Mouse (Mus musculus) forebrain, embryonic 15.5 days (tissue): ENCODE measurements around the gene Sinhcaf. TPM values are rescaled to one million over a fixed set of nuclear protein-coding genes. Genes with fewer than 3 reads are reported as not detected.

Source experiments
- ATAC-seq: fragments of 200-750 bp; cut with Nextera tagmentation; replicated peaks from 2 replicates; pipeline ENCODE4 v1.8.0; 2017; ENCODE audit warnings: mild to moderate bottlenecking, moderate TSS enrichment, moderate library complexity
- H3K27ac ChIP-seq: fragments of 300-500 bp; sonication (generic); replicated peaks from 2 replicates; pipeline ENCODE4 v1.5.1; 2015; ENCODE audit warnings: mild to moderate bottlenecking, inconsistent platforms
- H3K27me3 ChIP-seq: fragments of 300-500 bp; sonication (generic); 2 replicates; pipeline ENCODE4 v1.6.1; 2015; ENCODE audit warnings: inconsistent platforms
- H3K36me3 ChIP-seq: fragments of 300-500 bp; sonication (generic); 2 replicates; pipeline ENCODE4 v1.6.1; 2015; ENCODE audit warnings: mild to moderate bottlenecking, inconsistent platforms
- H3K4me1 ChIP-seq: fragments of 300-500 bp; sonication (generic); 2 replicates; pipeline ENCODE4 v1.6.1; 2015; ENCODE audit warnings: inconsistent platforms
- H3K4me2 ChIP-seq: fragments of 300-500 bp; sonication (generic); replicated peaks from 2 replicates; pipeline ENCODE4 v1.6.1; 2015; ENCODE audit warnings: mild to moderate bottlenecking, inconsistent platforms
- H3K4me3 ChIP-seq: fragments of 300-500 bp; sonication (generic); 2 replicates; pipeline ENCODE4 v1.5.1; 2015; ENCODE audit warnings: mild to moderate bottlenecking, inconsistent platforms
- H3K9ac ChIP-seq: fragments of 300-500 bp; sonication (generic); replicated peaks from 2 replicates; pipeline ENCODE4 v1.6.1; 2015; ENCODE audit warnings: mild to moderate bottlenecking, inconsistent platforms
- H3K9me3 ChIP-seq: fragments of 300-500 bp; sonication (generic); 2 replicates; pipeline ENCODE4 v1.6.1; 2016; ENCODE audit warnings: inconsistent platforms
- WGBS: fragments of 180-500 bp; shearing (Covaris S2); methylation state at CpG from one replicate; pipeline ENCODE4 v1.1.7; 2015; ENCODE audit warnings: mixed read lengths; 5-methylcytosine and 5-hydroxymethylcytosine counted together
- polyA plus RNA-seq: library from polyadenylated mRNA; unstranded; fragments of >200 nt; fragmentation: Nextera tagmentation; extraction: Ambion mirVana; gene quantifications from 2 replicates; pipeline ENCODE4 v1.2.1, GENCODE M21; 2015

The Sinhcaf gene
- polyA plus RNA-seq, 1 experiment from 2014 or later: 125 TPM

DNA sequence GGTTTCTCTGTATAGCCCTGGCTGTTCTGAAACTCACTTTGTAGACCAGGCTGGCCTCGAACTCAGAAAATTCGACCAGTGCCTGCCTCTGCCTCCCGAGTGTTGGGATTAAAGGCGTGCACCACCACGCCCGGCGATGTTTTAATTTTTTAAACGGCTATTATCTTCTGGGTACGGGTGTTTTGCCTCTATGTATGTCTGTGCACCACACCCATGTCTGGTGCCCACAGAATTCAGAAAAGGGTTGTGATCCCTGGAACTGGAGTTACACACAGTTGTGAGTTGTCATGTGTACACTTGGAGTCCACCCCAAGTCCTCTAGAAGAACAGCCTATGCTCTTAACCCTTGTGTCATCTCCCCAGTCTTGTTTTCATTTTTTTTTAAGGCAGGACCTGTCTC lies 39.3 kb downstream of the Sinhcaf start:
- WGBS: 91% methylated on average over 9 of the region's 9 CpGs
- H3K9ac ChIP-seq: no peak overlapping the region
- no peak overlapping the region for H3K27ac ChIP-seq
- H3K4me2 ChIP-seq: no peak overlapping the region
- no peaks in the 10 kb centered on the region for H3K27me3 ChIP-seq
- H3K36me3 ChIP-seq: no peaks in the 10 kb centered on the region
- no peaks in the 10 kb centered on the region for H3K4me1 ChIP-seq
- ATAC-seq: no peak
- H3K4me3 ChIP-seq: no peak overlapping the region
- no peaks in the 10 kb centered on the region for H3K9me3 ChIP-seq

DNA sequence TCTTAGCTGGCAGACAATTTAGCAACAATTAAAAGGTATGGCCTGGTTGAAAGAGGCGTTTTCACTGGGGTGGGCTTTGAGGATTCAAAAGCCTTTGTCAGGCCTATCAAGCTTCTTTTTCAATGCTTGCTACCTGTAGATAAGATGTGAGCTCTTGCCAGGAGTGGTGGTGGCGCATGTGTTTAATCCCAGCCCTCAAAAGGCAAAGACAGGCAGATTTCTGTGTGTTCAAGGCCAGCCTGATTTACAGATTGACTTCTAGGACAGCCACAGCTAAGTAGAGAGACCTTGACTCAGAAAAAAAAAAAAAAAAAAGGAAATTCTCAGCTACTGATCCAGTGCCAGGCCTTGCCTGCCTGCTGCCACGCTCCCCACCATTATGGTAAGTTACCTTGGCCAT lies 43.5 kb downstream of the Sinhcaf start:
- WGBS: 69% methylated on average over 3 of the region's 3 CpGs
- Histone ChIP-seq H3K4me1 (no peaks in the 10 kb centered on the region), H3K36me3 (no peaks in the 10 kb centered on the region), H3K27ac (no peak overlapping the region), H3K27me3 (no peaks in the 10 kb centered on the region), H3K4me2 (no peak overlapping the region), H3K9me3 (no peaks in the 10 kb centered on the region), H3K4me3 (no peak overlapping the region), H3K9ac (no peak overlapping the region)
- no peak for ATAC-seq

- Histone ChIP-seq H3K4me1 (peaks cover 10% of the 10 kb centered on the region), H3K9ac (peak overlapping the region; percentile 81), H3K36me3 (no peaks in the 10 kb centered on the region), H3K4me3 (peak overlapping the region; percentile 75), H3K9me3 (no peaks in the 10 kb centered on the region), H3K4me2 (peak overlapping the region; percentile 95), H3K27ac (peak overlapping the region; percentile 94), H3K27me3 (no peaks in the 10 kb centered on the region)
- peak; percentile 54 for ATAC-seq
- WGBS: 55% methylated on average over 6 of the region's 6 CpGs
Measured at GRCm38 (mm10) chr6:148896507-148896851, 49.8 kb downstream of the Sinhcaf start.

- WGBS: 1% methylated on average over 65 of the region's 65 CpGs
- Histone ChIP-seq H3K27ac (peak within 1 kb of the TSS; percentile 94), H3K4me3 (peak within 1 kb of the TSS; percentile 75), H3K4me1 (peaks cover 10% of the 10 kb centered on the region), H3K9ac (peak within 1 kb of the TSS; percentile 81), H3K36me3 (no peaks in the 10 kb centered on the region), H3K27me3 (no peaks in the 10 kb centered on the region), H3K4me2 (peak within 1 kb of the TSS; percentile 95), H3K9me3 (no peaks in the 10 kb centered on the region)
- peak; percentile 99 for ATAC-seq
Measured at GRCm38 (mm10) chr6:148895773-148896506, 50.3 kb downstream of the Sinhcaf start, which contains the start of gene Caprin2. TSS of gene Caprin2 (minus strand) at chr6:148896237.

DNA sequence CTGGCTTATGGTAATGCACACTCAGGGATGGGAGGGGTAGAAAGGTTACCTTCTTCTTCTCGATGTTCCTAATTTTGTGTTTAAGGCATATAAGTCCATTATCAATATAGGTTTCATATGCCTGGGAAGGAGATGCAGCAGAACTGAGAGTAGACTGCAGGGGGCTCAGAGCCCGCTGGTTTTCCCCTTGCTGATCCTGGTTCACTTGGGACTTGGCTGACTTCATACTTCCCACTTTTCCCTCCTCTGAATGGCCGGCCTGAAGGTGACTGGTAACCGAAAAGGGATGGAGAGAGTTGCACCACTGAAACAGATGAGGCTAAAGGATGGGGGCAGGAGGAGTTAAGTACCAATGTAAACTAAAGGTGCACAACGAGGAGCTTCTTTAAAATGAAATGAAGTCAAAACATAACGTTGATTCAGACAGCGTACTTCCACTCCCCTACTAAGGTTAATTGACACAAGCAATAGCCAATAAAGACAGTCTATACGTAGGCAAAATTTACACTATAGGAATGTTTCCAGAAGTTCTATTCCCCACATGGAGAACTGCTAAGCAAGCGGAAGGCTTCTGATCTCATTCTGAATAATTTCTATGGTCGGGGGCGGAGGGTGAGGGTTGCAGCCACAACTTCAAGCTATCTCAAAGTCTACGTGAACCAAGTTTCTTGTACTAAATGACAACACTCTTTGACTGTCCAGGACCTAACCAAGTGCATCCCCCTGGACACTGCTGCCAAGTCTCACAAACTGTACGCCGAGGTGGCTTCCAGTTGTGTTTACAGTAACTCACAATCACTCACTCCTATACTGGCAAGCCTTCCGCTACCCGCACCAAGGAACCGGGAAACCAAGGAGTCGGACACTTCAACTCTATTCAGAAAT lies 51.1 kb downstream of the Sinhcaf start:
- H3K36me3 ChIP-seq: no peaks in the 10 kb centered on the region
- H3K27me3 ChIP-seq: no peaks in the 10 kb centered on the region
- peak overlapping the region; percentile 81 for H3K9ac ChIP-seq
- no peaks in the 10 kb centered on the region for H3K9me3 ChIP-seq
- ATAC-seq: no peak
- peak overlapping the region; percentile 75 for H3K4me3 ChIP-seq
- H3K4me1 ChIP-seq: peaks cover 10% of the 10 kb centered on the region
- peak overlapping the region; percentile 94; the same call in 1 of the 2 replicates for H3K27ac ChIP-seq
- H3K4me2 ChIP-seq: peak overlapping the region; percentile 95
- WGBS: 15% methylated on average over 18 of the region's 18 CpGs

GRCm38 (mm10) chr6:148873911-148874310 lies 72.4 kb downstream of the Sinhcaf start:
- no peak overlapping the region for H3K27ac ChIP-seq
- no peak overlapping the region for H3K9ac ChIP-seq
- no peaks in the 10 kb centered on the region for H3K4me1 ChIP-seq
- no peaks in the 10 kb centered on the region for H3K27me3 ChIP-seq
- WGBS: 93% methylated on average over 1 of the region's 1 CpGs
- no peaks in the 10 kb centered on the region for H3K36me3 ChIP-seq
- H3K9me3 ChIP-seq: no peaks in the 10 kb centered on the region
- no peak overlapping the region for H3K4me3 ChIP-seq
- H3K4me2 ChIP-seq: no peak overlapping the region
- no peak for ATAC-seq

Other genes starting within 250 kb of the Sinhcaf start
- 20.8 and 23.8 TPM in 2 replicates for gene Ipo8, start 115.0 kb downstream of the Sinhcaf start, polyA plus RNA-seq
- 9.9 and 10.6 TPM in 2 replicates for gene Caprin2, start 50.2 kb downstream of the Sinhcaf start, polyA plus RNA-seq
- gene Dennd5b, start 155.2 kb upstream of the Sinhcaf start, polyA plus RNA-seq: 12.4 and 13.3 TPM in 2 replicates
- gene Gm10203, start 183.7 kb upstream of the Sinhcaf start, polyA plus RNA-seq: not detected in 2 replicates
- 6.8 and 7.5 TPM in 2 replicates for gene Etfbkmt, start 193.4 kb upstream of the Sinhcaf start, polyA plus RNA-seq
- 88.7 and 107 TPM in 2 replicates for gene Amn1, start 242.2 kb upstream of the Sinhcaf start, polyA plus RNA-seq